ENCODE assay signal across 23 mouse cellular contexts in genomic region chr2:38395869-38396236, GRCm38 (mm10). TPM values are rescaled to one million over a fixed set of nuclear protein-coding genes. Genes with fewer than 3 reads are reported as not detected.
A peak's percentile ranks its signal among the peaks of the same experiment; 100 is the strongest.
DNase-seq lines count a peak whose midpoint lies in the region; ATAC-seq and TF ChIP-seq lines count a peak whose summit lies in the region.
"Had no signal": no experiment of that assay in that cellular context is flagged by ENCODE, and none has a peak within 500 bp of the region (broad histone marks: within the 10 kb centered on the region; RNA-seq: fewer than 3 reads in every experiment).

No protein-coding gene starts in this region.

- no peak overlapping the region for H3K27ac ChIP-seq in embryonic facial prominence, embryonic 15.5 days (replicated peaks)
- H3K27ac ChIP-seq in embryonic facial prominence, embryonic 10.5 days (replicated peaks) = no peak overlapping the region
- H3K27ac ChIP-seq in hindbrain, embryonic 15.5 days (replicated peaks) = no peak overlapping the region
- no peak overlapping the region for H3K27ac ChIP-seq in hindbrain, embryonic 10.5 days
- H3K27ac ChIP-seq in hindbrain, embryonic 16.5 days (ENCODE audit: low read depth, low read length) = no peak overlapping the region
- H3K27ac ChIP-seq in midbrain, postnatal 0 days (ENCODE audit: low read depth, low read length) = no peak overlapping the region
- H3K27ac ChIP-seq: embryonic facial prominence, embryonic 13.5 days; layer of hippocampus, adult 2 months; limb, embryonic 13.5 days; midbrain, embryonic 12.5 days; neural tube, embryonic 15.5 days had no signal

- no peak overlapping the region for H3K4me3 ChIP-seq in embryonic facial prominence, embryonic 15.5 days (replicated peaks)
- no peak overlapping the region for H3K4me3 ChIP-seq in embryonic facial prominence, embryonic 10.5 days
- no peak overlapping the region for H3K4me3 ChIP-seq in hindbrain, embryonic 15.5 days
- no peak overlapping the region for H3K4me3 ChIP-seq in hindbrain, embryonic 10.5 days
- no peak overlapping the region for H3K4me3 ChIP-seq in hindbrain, embryonic 16.5 days (ENCODE audit: low read length)
- H3K4me3 ChIP-seq in midbrain, postnatal 0 days (ENCODE audit: low read depth, low read length) = no peak overlapping the region
- H3K4me3 ChIP-seq: embryonic facial prominence, embryonic 13.5 days; heart, embryonic 12.5 days; layer of hippocampus, adult 2 months; limb, embryonic 13.5 days; midbrain, embryonic 12.5 days; neural tube, embryonic 15.5 days had no signal

- TF ChIP-seq CTCF in midbrain, postnatal 0 days (IDR thresholded peaks at IDR 0.05) = no peak

- DNase-seq in embryonic facial prominence, embryonic 10.5 days (ENCODE audit: low spot score) = no peak
- no peak for DNase-seq in hindbrain, embryonic 10.5 days (ENCODE audit: low spot score)
- DNase-seq in midbrain, postnatal 0 days (ENCODE audit: low spot score) = no peak
- no peak for DNase-seq in MN1 (ENCODE audit: low spot score)
- DNase-seq: adrenal gland, postnatal 14 days; cerebellum, adult 2 months; cerebellum, postnatal 25 days; kidney, postnatal 25 days; thymus, adult 18-20 months; thymus, postnatal 36 days had no signal

- no peaks in the 10 kb centered on the region for H3K4me1 ChIP-seq in embryonic facial prominence, embryonic 15.5 days
- H3K4me1 ChIP-seq in embryonic facial prominence, embryonic 10.5 days = peaks cover 2% of the 10 kb centered on the region; the same call in 1 of the 2 replicates
- H3K4me1 ChIP-seq in hindbrain, embryonic 15.5 days (replicated peaks) = no peaks in the 10 kb centered on the region
- 0 out of 2 replicates have a peak, but pooled peaks cover 5% of the 10 kb centered on the region for H3K4me1 ChIP-seq in hindbrain, embryonic 10.5 days (replicated peaks)
- H3K4me1 ChIP-seq in hindbrain, embryonic 16.5 days (ENCODE audit: control insufficient read depth, insufficient read depth, low read depth, low read length) = no peaks in the 10 kb centered on the region
- H3K4me1 ChIP-seq in midbrain, postnatal 0 days (ENCODE audit: insufficient read depth, low read length) = no peaks in the 10 kb centered on the region
- H3K4me1 ChIP-seq: embryonic facial prominence, embryonic 13.5 days; limb, embryonic 13.5 days had no signal

- no peaks in the 10 kb centered on the region for H3K9me3 ChIP-seq in embryonic facial prominence, embryonic 15.5 days (replicated peaks)
- no peaks in the 10 kb centered on the region for H3K9me3 ChIP-seq in embryonic facial prominence, embryonic 10.5 days
- no peaks in the 10 kb centered on the region for H3K9me3 ChIP-seq in hindbrain, embryonic 15.5 days
- no peaks in the 10 kb centered on the region for H3K9me3 ChIP-seq in hindbrain, embryonic 10.5 days
- H3K9me3 ChIP-seq in hindbrain, embryonic 16.5 days (ENCODE audit: control insufficient read depth, low read length) = no peaks in the 10 kb centered on the region
- no peaks in the 10 kb centered on the region for H3K9me3 ChIP-seq in midbrain, postnatal 0 days (ENCODE audit: low read length)
- H3K9me3 ChIP-seq: embryonic facial prominence, embryonic 13.5 days; heart, embryonic 12.5 days; limb, embryonic 13.5 days; midbrain, embryonic 12.5 days; neural tube, embryonic 15.5 days had no signal

- no peak overlapping the region for H3K9ac ChIP-seq in embryonic facial prominence, embryonic 15.5 days
- H3K9ac ChIP-seq in hindbrain, embryonic 15.5 days = no peak overlapping the region
- H3K9ac ChIP-seq in hindbrain, embryonic 16.5 days (ENCODE audit: low read depth, low read length) = no peak overlapping the region
- no peak overlapping the region for H3K9ac ChIP-seq in midbrain, postnatal 0 days (replicated peaks; ENCODE audit: low read length, poor library complexity, severe bottlenecking)
- H3K9ac ChIP-seq: embryonic facial prominence, embryonic 13.5 days; heart, embryonic 12.5 days; limb, embryonic 13.5 days; midbrain, embryonic 12.5 days; neural tube, embryonic 15.5 days had no signal

- ATAC-seq in embryonic facial prominence, embryonic 15.5 days (ENCODE audit: insufficient number of reproducible peaks, low FRiP score, low TSS enrichment, low read depth) = 0 out of 2 replicates have a peak, but pooled peaks have one; percentile 30
- peak; percentile 58; the same call in 1 of the 2 replicates for ATAC-seq in hindbrain, embryonic 15.5 days (ENCODE audit: low FRiP score, low read depth)
- peak; percentile 25; the same call in 1 of the 2 replicates for ATAC-seq in hindbrain, embryonic 16.5 days
- ATAC-seq in midbrain, postnatal 0 days (ENCODE audit: low FRiP score) = peak; percentile 14; the same call in 1 of the 2 replicates
- ATAC-seq: intestine, postnatal 0 days had no signal

- no peak overlapping the region for H3K4me2 ChIP-seq in embryonic facial prominence, embryonic 15.5 days (replicated peaks)
- no peak overlapping the region for H3K4me2 ChIP-seq in hindbrain, embryonic 15.5 days
- H3K4me2 ChIP-seq in hindbrain, embryonic 16.5 days (ENCODE audit: low read length) = no peak overlapping the region
- H3K4me2 ChIP-seq in midbrain, postnatal 0 days (ENCODE audit: low read depth, low read length, poor library complexity, severe bottlenecking) = no peak overlapping the region
- H3K4me2 ChIP-seq: embryonic facial prominence, embryonic 13.5 days; heart, embryonic 12.5 days; limb, embryonic 13.5 days; midbrain, embryonic 12.5 days; neural tube, embryonic 15.5 days had no signal

- no peaks in the 10 kb centered on the region for H3K36me3 ChIP-seq in embryonic facial prominence, embryonic 15.5 days
- no peaks in the 10 kb centered on the region for H3K36me3 ChIP-seq in embryonic facial prominence, embryonic 10.5 days (replicated peaks)
- no peaks in the 10 kb centered on the region for H3K36me3 ChIP-seq in hindbrain, embryonic 15.5 days
- no peaks in the 10 kb centered on the region for H3K36me3 ChIP-seq in hindbrain, embryonic 10.5 days
- no peaks in the 10 kb centered on the region for H3K36me3 ChIP-seq in hindbrain, embryonic 16.5 days (ENCODE audit: control insufficient read depth, insufficient read depth, low read length)
- no peaks in the 10 kb centered on the region for H3K36me3 ChIP-seq in midbrain, postnatal 0 days (ENCODE audit: insufficient read depth, low read length)
- H3K36me3 ChIP-seq: embryonic facial prominence, embryonic 13.5 days; heart, embryonic 12.5 days; limb, embryonic 13.5 days; midbrain, embryonic 12.5 days; neural tube, embryonic 15.5 days had no signal

- H3K27me3 ChIP-seq in embryonic facial prominence, embryonic 15.5 days = no peaks in the 10 kb centered on the region
- 0 out of 2 replicates have a peak, but pooled peaks cover 4% of the 10 kb centered on the region for H3K27me3 ChIP-seq in embryonic facial prominence, embryonic 10.5 days (replicated peaks; ENCODE audit: low read depth, poor library complexity, severe bottlenecking)
- H3K27me3 ChIP-seq in hindbrain, embryonic 15.5 days = no peaks in the 10 kb centered on the region
- H3K27me3 ChIP-seq in hindbrain, embryonic 10.5 days (ENCODE audit: insufficient read depth, poor library complexity, severe bottlenecking) = no peaks in the 10 kb centered on the region
- H3K27me3 ChIP-seq in hindbrain, embryonic 16.5 days (replicated peaks; ENCODE audit: control insufficient read depth, insufficient read depth, low read length) = no peaks in the 10 kb centered on the region
- no peaks in the 10 kb centered on the region for H3K27me3 ChIP-seq in midbrain, postnatal 0 days (ENCODE audit: insufficient read depth, low read length)
- H3K27me3 ChIP-seq: embryonic facial prominence, embryonic 13.5 days; neural tube, embryonic 15.5 days had no signal

RNA-seq across cellular contexts. Expression of gene Lhx2, which starts 56.8 kb away (rescaled TPM):
- 17.1 and 19.6 TPM in 2 replicates for polyA plus RNA-seq in embryonic facial prominence, embryonic 15.5 days (2015; fragmentation: Nextera tagmentation; extraction: Ambion mirVana)
- 17.9 and 19.6 TPM in 2 replicates for polyA plus RNA-seq in embryonic facial prominence, embryonic 10.5 days (2016; fragmentation: Nextera tagmentation; extraction: Ambion mirVana)
- polyA plus RNA-seq in hindbrain, embryonic 15.5 days (2015; fragmentation: Nextera tagmentation; extraction: Ambion mirVana) = 12.3 and 63.3 TPM in 2 replicates
- polyA plus RNA-seq in hindbrain, embryonic 10.5 days (2016; fragmentation: Nextera tagmentation; extraction: Ambion mirVana) = 17.4 and 26.4 TPM in 2 replicates
- 6.8 and 9.2 TPM in 2 replicates for polyA plus RNA-seq in hindbrain, embryonic 16.5 days (2015; fragmentation: Nextera tagmentation; extraction: Ambion mirVana)
- total RNA-seq in midbrain, postnatal 0 days (2014; rRNA removed) = 77.5 and 90.1 TPM in 2 replicates
- 22.1 and 23.8 TPM in 2 replicates for polyA plus RNA-seq in midbrain, postnatal 0 days (2015; fragmentation: Nextera tagmentation; extraction: Ambion mirVana)
- total RNA-seq: heart, adult 18-20 months had no signal
- polyA plus RNA-seq: intestine, postnatal 0 days; kidney, embryonic 14.5 days; lung, embryonic 16.5 days had no signal
